14 mouse cellular contexts compared by ENCODE assay signal in genomic region chr4:58211374-58211773, GRCm38 (mm10). TPM values are rescaled to one million over a fixed set of nuclear protein-coding genes. Genes with fewer than 3 reads are reported as not detected.
"Had no signal": no experiment of that assay in that cellular context is flagged by ENCODE, and none has a peak within 500 bp of the region (broad histone marks: within the 10 kb centered on the region; RNA-seq: fewer than 3 reads in every experiment).

No protein-coding gene starts in this region.

- ATAC-seq: lung, postnatal 0 days; midbrain, embryonic 15.5 days had no signal

- H3K9me3 ChIP-seq: limb, embryonic 12.5 days; liver, embryonic 15.5 days; midbrain, embryonic 15.5 days; neural tube, embryonic 12.5 days had no signal

- H3K27me3 ChIP-seq: limb, embryonic 12.5 days had no signal

- H3K4me2 ChIP-seq: limb, embryonic 12.5 days; liver, embryonic 15.5 days; midbrain, embryonic 11.5 days; midbrain, embryonic 15.5 days; neural tube, embryonic 12.5 days had no signal

- H3K4me3 ChIP-seq: layer of hippocampus, adult 2 months; limb, embryonic 12.5 days; liver, embryonic 15.5 days; midbrain, embryonic 15.5 days; neural tube, embryonic 12.5 days had no signal

- H3K27ac ChIP-seq: layer of hippocampus, adult 2 months; limb, embryonic 12.5 days; liver, embryonic 15.5 days; midbrain, embryonic 15.5 days; neural tube, embryonic 12.5 days; stomach, postnatal 0 days had no signal

- DNase-seq: kidney, postnatal 10 days; kidney, postnatal 4 days; liver; lung, adult 2 months had no signal

- H3K36me3 ChIP-seq: limb, embryonic 12.5 days; liver, embryonic 15.5 days; midbrain, embryonic 15.5 days; neural tube, embryonic 12.5 days had no signal

- H3K4me1 ChIP-seq: liver, embryonic 15.5 days; midbrain, embryonic 15.5 days had no signal

- H3K9ac ChIP-seq: limb, embryonic 12.5 days; liver, embryonic 15.5 days; midbrain, embryonic 15.5 days; neural tube, embryonic 12.5 days had no signal

RNA-seq across cellular contexts. Expression of gene Svep1, which starts 4.7 kb away (rescaled TPM):
- total RNA-seq: monocyte, adult 5-6 weeks; neutrophil, adult 5-6 weeks had no signal
